Comparison of ENCODE assay signal across 11 mouse cellular contexts in genomic region chr6:129349524-129350352, GRCm38 (mm10). TPM values are rescaled to one million over a fixed set of nuclear protein-coding genes. Genes with fewer than 3 reads are reported as not detected.
A peak's percentile ranks its signal among the peaks of the same experiment; 100 is the strongest.
DNase-seq lines count a peak whose midpoint lies in the region; ATAC-seq and TF ChIP-seq lines count a peak whose summit lies in the region.
"Had no signal": no experiment of that assay in that cellular context is flagged by ENCODE, and none has a peak within 500 bp of the region (broad histone marks: within the 10 kb centered on the region; RNA-seq: fewer than 3 reads in every experiment).

No protein-coding gene starts in this region.

- WGBS in bone marrow, adult 2 months = 2% methylated on average over 4 of the region's 4 CpGs
- WGBS in hindbrain, embryonic 12.5 days = 62% methylated on average over 4 of the region's 4 CpGs

- H3K36me3 ChIP-seq in C2C12 (ENCODE audit: control insufficient read depth, insufficient read depth) = no peaks in the 10 kb centered on the region
- H3K36me3 ChIP-seq in hindbrain, embryonic 12.5 days = no peaks in the 10 kb centered on the region

- ATAC-seq in megakaryocyte-erythroid progenitor cell, adult 5-6 weeks (replicated peaks; ENCODE audit: low FRiP score, low TSS enrichment, poor library complexity, severe bottlenecking) = peak; percentile 92
- no peak for ATAC-seq in hindbrain, embryonic 12.5 days (ENCODE audit: low FRiP score)
- ATAC-seq: forebrain, postnatal 0 days had no signal

- H3K27me3 ChIP-seq in C2C12 (ENCODE audit: control insufficient read depth, insufficient read depth, insufficient read length) = no peaks in the 10 kb centered on the region
- H3K27me3 ChIP-seq in hindbrain, embryonic 12.5 days = no peaks in the 10 kb centered on the region

- TF ChIP-seq CTCF in C2C12 (IDR thresholded peaks at IDR 0.05; ENCODE audit: control insufficient read depth, insufficient read depth, insufficient read length) = no peak
- no peak for TF ChIP-seq CTCF in bone marrow, adult 2 months (IDR thresholded peaks at IDR 0.05; ENCODE audit: control insufficient read depth, insufficient read depth, low read length)

- H3K27ac ChIP-seq in bone marrow, adult 2 months (ENCODE audit: control insufficient read depth, insufficient read depth, low read depth, low read length, poor library complexity) = peak overlapping the region; percentile 87
- H3K27ac ChIP-seq in hindbrain, embryonic 12.5 days = no peak overlapping the region
- H3K27ac ChIP-seq: layer of hippocampus, adult 2 months had no signal

- H3K9me3 ChIP-seq in hindbrain, embryonic 12.5 days (replicated peaks) = peaks cover 6% of the 10 kb centered on the region; the same call in 1 of the 2 replicates

- H3K79me2 ChIP-seq in C2C12 (ENCODE audit: control insufficient read depth, insufficient read depth) = no peaks in the 10 kb centered on the region

- no peak overlapping the region for H3ac ChIP-seq in C2C12 (ENCODE audit: control insufficient read depth, insufficient read length, low read depth)

- DNase-seq in kidney, postnatal 36 days = peak; percentile 9 to 15
- DNase-seq in MN1 (ENCODE audit: low spot score) = no peak
- no peak for DNase-seq in embryo, embryonic 10 days (ENCODE audit: low spot score)
- no peak for DNase-seq in heart, postnatal 4 days
- DNase-seq: adrenal gland, postnatal 10 days; forebrain, postnatal 0 days had no signal

- TF ChIP-seq POLR2A in bone marrow, adult 2 months (IDR thresholded peaks at IDR 0.05; ENCODE audit: borderline replicate concordance, control insufficient read depth, low read depth, low read length) = no peak

- H3K4me2 ChIP-seq in hindbrain, embryonic 12.5 days (replicated peaks) = no peak overlapping the region

- no peaks in the 10 kb centered on the region for H3K79me3 ChIP-seq in C2C12 (ENCODE audit: low read depth)

- peaks cover 3% of the 10 kb centered on the region for H3K4me1 ChIP-seq in bone marrow, adult 2 months (ENCODE audit: control insufficient read depth, insufficient read depth, low read length)
- H3K4me1 ChIP-seq in hindbrain, embryonic 12.5 days = no peaks in the 10 kb centered on the region

- no peak overlapping the region for H3K4me3 ChIP-seq in C2C12 (ENCODE audit: insufficient read depth, poor library complexity, severe bottlenecking)
- peak overlapping the region; percentile 66 for H3K4me3 ChIP-seq in bone marrow, adult 2 months (replicated peaks; ENCODE audit: control insufficient read depth, low read depth, low read length)
- no peak overlapping the region for H3K4me3 ChIP-seq in hindbrain, embryonic 12.5 days
- H3K4me3 ChIP-seq: layer of hippocampus, adult 2 months had no signal

- H3K9ac ChIP-seq in hindbrain, embryonic 12.5 days = no peak overlapping the region
- H3K9ac ChIP-seq: forebrain, postnatal 0 days had no signal

TF ChIP-seq in C2C12, 6 proteins besides CTCF, POLR2A, EP300 and RAD21:
- TF ChIP-seq MAX (IDR thresholded peaks at IDR 0.05) (no peak), CEBPB (IDR thresholded peaks at IDR 0.05; ENCODE audit: low read depth) (peak; percentile 76), USF1 (IDR thresholded peaks at IDR 0.05; ENCODE audit: low read depth) (no peak), FOSL1 (IDR thresholded peaks at IDR 0.05; ENCODE audit: insufficient read depth, low read length, poor library complexity, severe bottlenecking) (no peak), MYOG (IDR thresholded peaks at IDR 0.05; ENCODE audit: control insufficient read depth, extremely low read depth, insufficient read length) (no peak)

RNA-seq across cellular contexts. Expression of gene Clec12a, which starts 7.2 kb away (rescaled TPM):
- polyA plus RNA-seq in C2C12 (2012; fragmentation: generic; extraction: Trizol) = not detected
- 45.9 and 106 TPM in 2 replicates for polyA plus RNA-seq in bone marrow, adult 2 months (2011; ENCODE audit: insufficient read depth, insufficient read length, low replicate concordance, missing spikeins)
- total RNA-seq in megakaryocyte-erythroid progenitor cell, adult 5-6 weeks (2014; fragmentation: Nextera tagmentation) = 0.37 and 4.4 TPM in 2 replicates
- total RNA-seq in megakaryocyte-erythroid progenitor cell, adult 5-6 weeks (2017) = 3.4 and 6.6 TPM in 2 replicates
- 0.38 and 0.40 TPM in 2 replicates for polyA plus RNA-seq in hindbrain, embryonic 12.5 days (2016; fragmentation: Nextera tagmentation; extraction: Ambion mirVana)
- under 1 TPM; 0.26 to 0.45 TPM for total RNA-seq in heart, postnatal 4 days (2021)
- total RNA-seq: layer of hippocampus, adult 2 months had no signal

RNA-seq across cellular contexts. Expression of gene 4922502D21Rik, which starts 18.1 kb away (rescaled TPM):
- polyA plus RNA-seq in C2C12 (2012; fragmentation: generic; extraction: Trizol) = not detected
- polyA plus RNA-seq in bone marrow, adult 2 months (2011; ENCODE audit: insufficient read depth, insufficient read length, low replicate concordance, missing spikeins) = not detected in 2 replicates
- total RNA-seq in megakaryocyte-erythroid progenitor cell, adult 5-6 weeks (2014; fragmentation: Nextera tagmentation) = not detected in 2 replicates
- not detected in 2 replicates for total RNA-seq in megakaryocyte-erythroid progenitor cell, adult 5-6 weeks (2017)
- polyA plus RNA-seq in hindbrain, embryonic 12.5 days (2016; fragmentation: Nextera tagmentation; extraction: Ambion mirVana) = not detected in 2 replicates
- total RNA-seq in heart, postnatal 4 days (2021) = not detected
- total RNA-seq: adrenal gland, postnatal 10 days; forebrain, postnatal 0 days; layer of hippocampus, adult 2 months had no signal
- polyA plus RNA-seq: forebrain, postnatal 0 days had no signal

RNA-seq across cellular contexts. Expression of gene Clec12b, which starts 35.9 kb away (rescaled TPM):
- polyA plus RNA-seq in C2C12 (2012; fragmentation: generic; extraction: Trizol) = not detected
- polyA plus RNA-seq in bone marrow, adult 2 months (2011; ENCODE audit: insufficient read depth, insufficient read length, low replicate concordance, missing spikeins) = not detected in 2 replicates
- total RNA-seq in megakaryocyte-erythroid progenitor cell, adult 5-6 weeks (2014; fragmentation: Nextera tagmentation) = not detected in 2 replicates
- not detected in 2 replicates for total RNA-seq in megakaryocyte-erythroid progenitor cell, adult 5-6 weeks (2017)
- polyA plus RNA-seq in hindbrain, embryonic 12.5 days (2016; fragmentation: Nextera tagmentation; extraction: Ambion mirVana) = 0.17 TPM in 1 of 2 replicates, not detected in the other
- total RNA-seq in heart, postnatal 4 days (2021) = under 1 TPM in 1 of 2 experiments, not detected in 1; 0.18 TPM
- total RNA-seq: adrenal gland, postnatal 10 days; forebrain, postnatal 0 days; layer of hippocampus, adult 2 months had no signal

RNA-seq across cellular contexts. Expression of gene Clec1b, which starts 47.4 kb away (rescaled TPM):
- not detected for polyA plus RNA-seq in C2C12 (2012; fragmentation: generic; extraction: Trizol)
- 62.2 and 127 TPM in 2 replicates for polyA plus RNA-seq in bone marrow, adult 2 months (2011; ENCODE audit: insufficient read depth, insufficient read length, low replicate concordance, missing spikeins)
- total RNA-seq in megakaryocyte-erythroid progenitor cell, adult 5-6 weeks (2014; fragmentation: Nextera tagmentation) = 0.47 TPM in 1 of 2 replicates, not detected in the other
- total RNA-seq in megakaryocyte-erythroid progenitor cell, adult 5-6 weeks (2017) = 2.8 TPM in 1 of 2 replicates, not detected in the other
- polyA plus RNA-seq in hindbrain, embryonic 12.5 days (2016; fragmentation: Nextera tagmentation; extraction: Ambion mirVana) = 4.8 TPM in 2 replicates
- under 1 TPM; 0.60 to 0.65 TPM for total RNA-seq in heart, postnatal 4 days (2021)
- total RNA-seq: layer of hippocampus, adult 2 months had no signal

RNA-seq across cellular contexts. Expression of gene Clec9a, which starts 58.9 kb away (rescaled TPM):
- polyA plus RNA-seq in C2C12 (2012; fragmentation: generic; extraction: Trizol) = not detected
- polyA plus RNA-seq in bone marrow, adult 2 months (2011; ENCODE audit: insufficient read depth, insufficient read length, low replicate concordance, missing spikeins) = 3.7 and 19.0 TPM in 2 replicates
- total RNA-seq in megakaryocyte-erythroid progenitor cell, adult 5-6 weeks (2014; fragmentation: Nextera tagmentation) = not detected in 2 replicates
- 0.47 and 0.53 TPM in 2 replicates for total RNA-seq in megakaryocyte-erythroid progenitor cell, adult 5-6 weeks (2017)
- 0.12 and 0.16 TPM in 2 replicates for polyA plus RNA-seq in hindbrain, embryonic 12.5 days (2016; fragmentation: Nextera tagmentation; extraction: Ambion mirVana)
- total RNA-seq in heart, postnatal 4 days (2021) = not detected
- total RNA-seq: layer of hippocampus, adult 2 months had no signal
- polyA plus RNA-seq: forebrain, postnatal 0 days had no signal

Comparison
In these comparisons a context has a peak if more than half of its experiments do, and no peak if none do; other contexts are left out.
1. DNase-seq: peak in kidney, postnatal 36 days (2 of 2); none in MN1 (single experiment), embryo, embryonic 10 days (single experiment) and heart, postnatal 4 days (single experiment).
2. RNA of gene Clec12a, which starts 7.2 kb away (polyA plus RNA-seq): 45.9 to 106 TPM in bone marrow, adult 2 months; 0.38 to 0.40 TPM in hindbrain, embryonic 12.5 days and not detected in C2C12 (single experiment); every median in the first group is over 10 times any median in the second.